Mouse (Mus musculus): Measurements from ENCODE around the gene Cpn1. TPM values are rescaled to one million over a fixed set of nuclear protein-coding genes. Genes with fewer than 3 reads are reported as not detected.
"Not testable (repeated sequence)": the region's sequence is repeated elsewhere in the genome, so short reads cannot be mapped to it uniquely, and the experiment has no call there.

Gene Cpn1
- total RNA-seq, 1 experiment from 2014 or later, result not detected

- no peak for ATAC-seq (replicated peaks in 1 of 2; ENCODE audit: insufficient read depth in 1 of 2, low FRiP score in 2 of 2, low TSS enrichment in 1 of 2, low read depth in 1 of 2, poor library complexity in 2 of 2, severe bottlenecking in 2 of 2)
Observed at GRCm38 (mm10) chr19:43957881-43958280, 28.5 kb downstream of the Cpn1 start.

DNA sequence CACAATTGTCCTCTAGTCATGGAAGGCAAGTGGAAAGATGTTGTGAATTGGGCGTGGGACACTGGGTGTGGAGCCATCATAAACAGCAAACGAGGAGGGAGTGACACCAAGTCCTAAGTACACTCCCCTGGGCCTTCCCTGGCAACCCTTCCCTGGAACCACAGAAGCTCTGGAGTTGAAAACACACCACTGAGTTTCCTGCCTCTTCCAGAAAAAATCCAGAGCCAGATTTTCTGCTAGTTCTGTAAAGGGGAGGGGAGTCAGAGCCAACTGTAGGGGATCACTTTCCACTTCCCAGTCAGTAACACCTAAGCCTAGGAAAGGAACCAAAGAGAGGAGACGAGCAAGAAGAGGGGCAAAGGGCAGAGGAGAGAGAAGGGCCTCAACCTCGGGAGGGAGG lies 29.0 kb downstream of the Cpn1 start:
- no peak for ATAC-seq (replicated peaks in 1 of 2; ENCODE audit: insufficient read depth in 1 of 2, low FRiP score in 2 of 2, low TSS enrichment in 1 of 2, low read depth in 1 of 2, poor library complexity in 2 of 2, severe bottlenecking in 2 of 2)

GRCm38 (mm10) chr19:43955266-43955665 lies 31.1 kb downstream of the Cpn1 start:
- ATAC-seq (replicated peaks in 1 of 2; ENCODE audit: insufficient read depth in 1 of 2, low FRiP score in 2 of 2, low TSS enrichment in 1 of 2, low read depth in 1 of 2, poor library complexity in 2 of 2, severe bottlenecking in 2 of 2), result no peak

DNA sequence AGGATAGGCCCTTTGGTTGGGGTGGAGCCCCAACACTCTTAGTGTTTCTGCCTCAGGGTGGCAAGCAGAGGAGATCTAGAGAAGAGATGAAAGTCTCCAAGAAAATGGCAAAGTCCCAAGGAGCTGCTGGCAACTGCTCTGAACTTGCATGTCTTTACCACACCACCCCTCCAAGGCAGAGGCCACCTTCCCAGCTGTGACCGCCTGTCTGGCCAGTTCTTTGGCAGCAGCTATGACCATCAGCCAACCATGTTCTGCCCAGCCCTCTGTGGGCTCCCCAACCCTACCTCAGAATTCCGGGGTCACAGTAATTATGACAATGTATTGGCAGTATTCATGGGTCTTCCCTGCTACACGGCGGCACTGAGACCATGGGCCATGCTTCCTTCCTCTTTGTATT lies 31.5 kb downstream of the Cpn1 start:
- ATAC-seq (replicated peaks in 1 of 2; ENCODE audit: insufficient read depth in 1 of 2, low FRiP score in 2 of 2, low TSS enrichment in 1 of 2, low read depth in 1 of 2, poor library complexity in 2 of 2, severe bottlenecking in 2 of 2), result no peak

GRCm38 (mm10) chr19:43952936-43953335 lies 33.4 kb downstream of the Cpn1 start:
- ATAC-seq (replicated peaks in 1 of 2; ENCODE audit: insufficient read depth in 1 of 2, low FRiP score in 2 of 2, low TSS enrichment in 1 of 2, low read depth in 1 of 2, poor library complexity in 2 of 2, severe bottlenecking in 2 of 2), result not testable (repeated sequence)

DNA sequence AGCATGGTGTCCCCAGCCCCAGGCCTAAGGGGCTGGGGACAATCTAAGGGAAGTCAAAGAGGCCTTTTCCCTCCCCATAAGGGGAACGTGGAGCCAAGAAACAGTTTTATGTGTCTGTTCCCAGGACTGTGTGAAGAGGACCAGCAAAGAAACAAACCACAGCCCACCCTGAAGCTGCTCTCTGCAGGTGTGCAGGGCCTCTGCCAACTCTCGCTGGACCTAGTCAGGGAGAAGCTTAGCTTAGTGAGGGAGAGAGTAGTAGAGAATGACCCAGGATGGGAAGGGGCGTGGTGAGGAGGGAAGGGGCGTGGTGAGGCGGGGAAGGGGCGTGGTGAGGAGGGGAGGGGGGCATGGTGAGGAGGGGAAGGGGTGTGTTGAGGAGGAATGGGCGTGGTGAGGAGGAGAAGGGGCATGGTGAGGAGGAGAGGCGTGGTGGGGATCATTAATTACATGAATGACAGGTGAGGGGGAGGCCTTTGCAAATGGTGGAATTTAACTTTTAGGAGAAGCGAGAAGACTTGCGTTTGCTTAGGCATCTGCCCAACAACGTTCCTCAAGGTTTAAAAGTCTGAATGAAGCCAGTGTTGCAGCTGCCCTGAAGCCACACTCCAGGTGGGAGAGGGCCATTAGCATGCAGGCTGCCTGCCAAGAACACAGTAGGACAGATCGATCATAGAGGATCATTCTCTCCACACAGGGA lies 37.1 kb downstream of the Cpn1 start:
- no peak for ATAC-seq (replicated peaks in 1 of 2; ENCODE audit: insufficient read depth in 1 of 2, low FRiP score in 2 of 2, low TSS enrichment in 1 of 2, low read depth in 1 of 2, poor library complexity in 2 of 2, severe bottlenecking in 2 of 2)

GRCm38 (mm10) chr19:43944566-43944965 lies 41.8 kb downstream of the Cpn1 start:
- no peak for ATAC-seq (replicated peaks in 1 of 2; ENCODE audit: insufficient read depth in 1 of 2, low FRiP score in 2 of 2, low TSS enrichment in 1 of 2, low read depth in 1 of 2, poor library complexity in 2 of 2, severe bottlenecking in 2 of 2)

GRCm38 (mm10) chr19:43943076-43943475 lies 43.3 kb downstream of the Cpn1 start:
- no peak for ATAC-seq (replicated peaks in 1 of 2; ENCODE audit: insufficient read depth in 1 of 2, low FRiP score in 2 of 2, low TSS enrichment in 1 of 2, low read depth in 1 of 2, poor library complexity in 2 of 2, severe bottlenecking in 2 of 2)

DNA sequence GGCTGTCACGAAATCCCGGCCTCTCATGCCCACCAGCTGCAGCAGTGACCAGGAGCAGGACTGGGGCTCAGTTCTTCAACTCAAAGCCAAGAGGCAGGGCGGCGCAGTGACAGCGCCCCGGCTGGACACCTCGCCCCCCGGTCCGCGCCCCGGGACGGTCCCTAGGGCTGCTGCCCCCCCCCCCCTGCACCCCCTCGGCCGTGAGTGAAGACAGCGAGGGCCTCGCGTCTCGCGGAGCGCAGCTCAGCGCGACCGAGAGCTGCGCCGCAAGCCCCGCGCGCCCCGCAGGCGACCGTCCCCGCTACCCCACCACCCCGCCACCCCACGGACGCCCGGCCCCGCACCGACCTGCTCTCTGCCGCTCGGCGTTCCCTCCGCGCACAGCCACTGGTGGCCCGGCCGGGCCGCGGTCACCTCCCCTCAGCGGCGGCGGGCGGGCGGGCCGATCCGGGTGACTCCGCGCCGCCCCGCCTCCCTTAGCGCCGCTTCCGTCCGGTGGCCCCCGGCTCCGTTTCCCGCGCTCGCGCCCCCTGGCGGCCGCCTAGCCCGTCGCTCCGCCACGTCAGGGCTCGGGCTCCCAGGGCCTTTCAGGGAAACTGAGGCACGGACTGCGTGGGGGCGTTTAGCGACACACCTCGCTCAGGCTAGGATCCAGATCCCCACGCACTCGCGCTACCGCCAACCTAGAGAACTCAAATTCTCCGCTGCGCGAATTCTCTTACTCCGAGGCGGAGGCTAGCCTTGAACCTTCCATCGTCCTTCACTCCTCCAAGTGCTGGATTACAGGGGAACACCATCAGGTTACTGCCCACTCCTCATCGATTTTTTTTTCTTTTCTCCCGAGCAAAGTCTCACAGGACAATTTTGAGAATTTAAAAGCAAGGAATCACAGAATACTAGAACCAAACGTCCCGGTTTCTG lies 46.3 kb downstream of the Cpn1 start, which contains the start of gene Dnmbp:
Dnmbp (minus strand) TSS at position 423 of the 921 bp plus-strand sequence.
- peak; percentile 62 to 74 for ATAC-seq (replicated peaks in 1 of 2; ENCODE audit: insufficient read depth in 1 of 2, low FRiP score in 2 of 2, low TSS enrichment in 1 of 2, low read depth in 1 of 2, poor library complexity in 2 of 2, severe bottlenecking in 2 of 2)

GRCm38 (mm10) chr19:43939171-43939768 lies 47.1 kb downstream of the Cpn1 start:
- ATAC-seq (replicated peaks in 1 of 2; ENCODE audit: insufficient read depth in 1 of 2, low FRiP score in 2 of 2, low TSS enrichment in 1 of 2, low read depth in 1 of 2, poor library complexity in 2 of 2, severe bottlenecking in 2 of 2), result no peak

DNA sequence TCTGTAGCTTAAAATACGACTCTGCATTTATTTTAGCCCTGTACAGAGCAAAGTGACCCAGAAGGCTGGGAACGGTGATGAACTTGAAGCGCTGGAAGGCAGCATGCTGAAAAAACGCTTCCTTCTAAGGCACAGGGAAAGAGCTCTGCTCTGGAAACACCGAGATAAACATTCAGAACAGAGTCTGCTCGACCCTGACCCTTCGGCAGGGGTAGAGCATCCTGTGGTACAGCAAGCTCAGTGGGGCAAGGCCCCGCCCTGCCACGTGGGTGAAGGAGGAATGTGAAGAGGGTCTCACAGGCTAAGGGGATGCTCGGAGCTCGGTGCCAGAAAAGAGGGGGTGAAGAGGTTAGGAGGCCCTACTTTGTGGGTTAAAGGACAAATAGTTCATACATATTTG lies 48.0 kb downstream of the Cpn1 start:
- ATAC-seq (replicated peaks in 1 of 2; ENCODE audit: insufficient read depth in 1 of 2, low FRiP score in 2 of 2, low TSS enrichment in 1 of 2, low read depth in 1 of 2, poor library complexity in 2 of 2, severe bottlenecking in 2 of 2), result no peak

DNA sequence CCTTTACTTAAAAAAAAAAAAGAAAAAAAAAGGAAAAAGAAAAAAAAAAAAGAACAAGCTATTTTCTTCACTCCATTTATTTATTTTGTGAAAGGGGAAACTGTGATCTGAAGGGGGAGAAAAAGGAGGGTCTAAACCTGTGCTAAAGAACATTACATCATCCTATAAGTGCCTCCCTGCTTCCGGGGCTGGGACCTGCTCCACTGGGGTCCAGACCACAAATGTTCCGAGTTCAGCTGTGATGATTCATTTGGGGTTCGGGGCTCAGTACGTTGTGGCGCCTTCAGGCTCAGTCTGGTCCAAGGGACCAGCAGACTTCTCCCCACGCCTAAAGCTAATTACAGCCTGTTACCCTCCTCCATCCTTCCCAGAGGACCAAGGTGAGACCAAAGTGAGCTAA lies 55.4 kb downstream of the Cpn1 start:
- ATAC-seq (replicated peaks in 1 of 2; ENCODE audit: insufficient read depth in 1 of 2, low FRiP score in 2 of 2, low TSS enrichment in 1 of 2, low read depth in 1 of 2, poor library complexity in 2 of 2, severe bottlenecking in 2 of 2), result peak; percentile 37 to 39; a peak in 2 of 4 replicates

DNA sequence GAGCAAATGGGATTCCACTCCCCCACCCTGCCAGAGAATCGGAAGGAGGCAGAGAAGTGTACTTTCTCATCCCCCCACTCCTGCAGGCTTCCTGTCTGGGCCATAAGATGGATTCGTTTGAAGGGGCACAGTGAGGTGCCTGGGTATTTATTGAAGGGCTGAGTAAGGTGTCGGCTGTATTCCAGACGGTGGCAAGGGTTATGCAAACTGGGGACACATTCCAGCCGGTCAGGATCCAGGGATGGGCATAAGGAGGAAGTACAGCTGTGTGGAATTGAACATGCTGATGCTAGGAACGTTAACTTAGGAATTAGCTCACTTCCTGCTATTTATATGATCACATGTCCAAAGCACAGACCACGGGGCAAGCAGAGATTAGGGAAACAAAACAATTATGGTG lies 56.0 kb downstream of the Cpn1 start:
- ATAC-seq (replicated peaks in 1 of 2; ENCODE audit: insufficient read depth in 1 of 2, low FRiP score in 2 of 2, low TSS enrichment in 1 of 2, low read depth in 1 of 2, poor library complexity in 2 of 2, severe bottlenecking in 2 of 2), result no peak

DNA sequence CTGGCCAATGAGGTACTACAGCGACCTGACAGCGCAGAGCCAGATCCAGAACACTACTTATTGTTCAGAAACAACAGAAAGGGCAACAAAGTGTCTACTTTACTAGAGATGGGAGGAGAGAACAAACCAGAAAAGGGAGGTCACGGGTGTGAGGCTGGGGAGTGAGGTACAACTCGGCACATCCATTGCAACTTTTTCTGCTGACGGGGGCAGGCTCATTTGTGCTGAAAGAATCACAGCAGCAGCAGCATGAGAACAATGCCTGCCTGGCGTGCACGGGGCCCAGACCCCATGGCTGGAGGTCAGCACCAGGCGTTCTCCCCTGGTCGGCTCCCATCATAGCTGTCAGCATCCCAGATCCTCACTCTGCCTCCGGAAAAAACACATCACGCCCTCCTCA lies 56.5 kb downstream of the Cpn1 start:
- ATAC-seq (replicated peaks in 1 of 2; ENCODE audit: insufficient read depth in 1 of 2, low FRiP score in 2 of 2, low TSS enrichment in 1 of 2, low read depth in 1 of 2, poor library complexity in 2 of 2, severe bottlenecking in 2 of 2), result no peak

GRCm38 (mm10) chr19:43927967-43928366 lies 58.4 kb downstream of the Cpn1 start:
- no peak for ATAC-seq (replicated peaks in 1 of 2; ENCODE audit: insufficient read depth in 1 of 2, low FRiP score in 2 of 2, low TSS enrichment in 1 of 2, low read depth in 1 of 2, poor library complexity in 2 of 2, severe bottlenecking in 2 of 2)

- ATAC-seq (replicated peaks in 1 of 2; ENCODE audit: insufficient read depth in 1 of 2, low FRiP score in 2 of 2, low TSS enrichment in 1 of 2, low read depth in 1 of 2, poor library complexity in 2 of 2, severe bottlenecking in 2 of 2), result no peak
Observed at GRCm38 (mm10) chr19:43927057-43927456, 59.3 kb downstream of the Cpn1 start.

- peak; percentile 46 to 49; a peak in 3 of 4 replicates for ATAC-seq (replicated peaks in 1 of 2; ENCODE audit: insufficient read depth in 1 of 2, low FRiP score in 2 of 2, low TSS enrichment in 1 of 2, low read depth in 1 of 2, poor library complexity in 2 of 2, severe bottlenecking in 2 of 2)
Observed at GRCm38 (mm10) chr19:43926141-43926987, 60.0 kb downstream of the Cpn1 start.
